In genomic region chr8:124257363-124257762, GRCm38 (mm10) we compare ENCODE assay signal across 8 mouse cellular contexts. TPM values are rescaled to one million over a fixed set of nuclear protein-coding genes. Genes with fewer than 3 reads are reported as not detected.
A peak's percentile ranks its signal among the peaks of the same experiment; 100 is the strongest.
DNase-seq lines count a peak whose midpoint lies in the region; ATAC-seq and TF ChIP-seq lines count a peak whose summit lies in the region.

No protein-coding gene starts in this region.

- H3K36me3 ChIP-seq in megakaryocyte, embryonic 14.5 days (replicated peaks; ENCODE audit: low read length), result peaks cover 82% of the 10 kb centered on the region
- H3K36me3 ChIP-seq in embryonic facial prominence, embryonic 10.5 days (replicated peaks), result peaks cover 12% of the 10 kb centered on the region
- H3K36me3 ChIP-seq in heart, adult 2 months (ENCODE audit: control insufficient read depth, insufficient read depth, low read length), result peaks cover 3% of the 10 kb centered on the region; the same call in 1 of the 2 replicates

- H3K27me3 ChIP-seq in megakaryocyte, embryonic 14.5 days (replicated peaks), result no peaks in the 10 kb centered on the region
- H3K27me3 ChIP-seq in embryonic facial prominence, embryonic 10.5 days (replicated peaks; ENCODE audit: low read depth, poor library complexity, severe bottlenecking), result no peaks in the 10 kb centered on the region
- no peaks in the 10 kb centered on the region for H3K27me3 ChIP-seq in heart, adult 2 months (ENCODE audit: control insufficient read depth, insufficient read depth, low read length)

- TF ChIP-seq CTCF in heart, adult 2 months (IDR thresholded peaks at IDR 0.05), result no peak

- H3K79me2 ChIP-seq in heart, adult 2 months (replicated peaks; ENCODE audit: control insufficient read depth, insufficient read depth, low read length), result peaks cover 4% of the 10 kb centered on the region; the same call in 1 of the 2 replicates

- intact Hi-C loops in heart, adult 2 months (cut with DNase I), result loop anchor here (2.0 kb wide), 1 partner anchor 25 kb away; no protein-coding TSS in a partner anchor

- H3K4me1 ChIP-seq in megakaryocyte, embryonic 14.5 days, result peaks cover 100% of the 10 kb centered on the region
- peaks cover 38% of the 10 kb centered on the region for H3K4me1 ChIP-seq in embryonic facial prominence, embryonic 10.5 days
- H3K4me1 ChIP-seq in heart, adult 2 months (ENCODE audit: control insufficient read depth, insufficient read depth, low read length), result peaks cover 22% of the 10 kb centered on the region

- no peak for DNase-seq in embryonic facial prominence, embryonic 10.5 days (ENCODE audit: low spot score)
- DNase-seq in heart, adult 2 months, result peak; percentile 79 to 84
- peak; percentile 90 for DNase-seq in kidney, postnatal 14 days
- DNase-seq in lung, postnatal 14 days, result peak; percentile 82
- DNase-seq in skeletal muscle tissue, adult 2 months (ENCODE audit: low read depth, low spot score), result peak; percentile 60
- no peak for DNase-seq in spleen, postnatal 4 days (ENCODE audit: low spot score in 2 of 2)

- ATAC-seq in megakaryocyte, adult 5-6 weeks (ENCODE audit: poor library complexity, severe bottlenecking), result no peak

- H3K9ac ChIP-seq in heart, adult 2 months (ENCODE audit: low read depth, low read length), result no peak overlapping the region

- TF ChIP-seq POLR2A in heart, adult 2 months (IDR thresholded peaks at IDR 0.05; ENCODE audit: insufficient read depth, low read depth, low read length), result no peak

- no peaks in the 10 kb centered on the region for H3K9me3 ChIP-seq in megakaryocyte, embryonic 14.5 days
- H3K9me3 ChIP-seq in embryonic facial prominence, embryonic 10.5 days, result no peaks in the 10 kb centered on the region

- 91% methylated on average over 10 of the region's 10 CpGs for whole genome bisulfite sequencing in embryonic facial prominence, embryonic 10.5 days
- 9% methylated on average over 10 of the region's 10 CpGs for WGBS in heart, adult 2 months

- peak overlapping the region; percentile 55 for H3K4me3 ChIP-seq in megakaryocyte, embryonic 14.5 days (replicated peaks)
- H3K4me3 ChIP-seq in embryonic facial prominence, embryonic 10.5 days, result no peak overlapping the region
- no peak overlapping the region for H3K4me3 ChIP-seq in heart, adult 2 months

- H3K27ac ChIP-seq in embryonic facial prominence, embryonic 10.5 days (replicated peaks), result 0 out of 2 replicates have a peak overlapping the region, but pooled peaks have one; percentile 7
- peak overlapping the region; percentile 67 for H3K27ac ChIP-seq in heart, adult 2 months

- peak; percentile 3; the same call in 1 of the 2 replicates for TF ChIP-seq EP300 in heart, adult 2 months (IDR thresholded peaks at IDR 0.05; ENCODE audit: insufficient read depth, low read depth, low read length)

RNA-seq across cellular contexts. Expression of gene Galnt2, which starts 26.2 kb away (rescaled TPM):
- 55.0 and 143 TPM in 2 replicates for polyA plus RNA-seq in megakaryocyte, embryonic 14.5 days (2012; ENCODE audit: insufficient read depth, low replicate concordance)
- 31.3 and 61.1 TPM in 2 replicates for total RNA-seq in megakaryocyte, adult 5-6 weeks (2015)
- total RNA-seq in megakaryocyte, adult 5-6 weeks (2017), result 15.5 and 20.4 TPM in 2 replicates
- polyA plus RNA-seq in embryonic facial prominence, embryonic 10.5 days (2016; fragmentation: Nextera tagmentation; extraction: Ambion mirVana), result 34.8 and 42.2 TPM in 2 replicates
- total RNA-seq in heart, adult 2 months (2021), result 10 to 100 TPM; 35.2 to 42.9 TPM
- 3.7 and 8.8 TPM in 2 replicates for polyA plus RNA-seq in heart, adult 2 months (2012; rRNA removed)

Comparison
In these comparisons a context has a peak if more than half of its experiments do, and no peak if none do; other contexts are left out.
1. DNase-seq: peak in heart, adult 2 months (2 of 2), kidney, postnatal 14 days (single experiment), lung, postnatal 14 days (single experiment) and skeletal muscle tissue, adult 2 months (single experiment); none in embryonic facial prominence, embryonic 10.5 days (single experiment) and spleen, postnatal 4 days (0 of 2).